ENCODE assay signal across 25 mouse cellular contexts in the genomic region with DNA sequence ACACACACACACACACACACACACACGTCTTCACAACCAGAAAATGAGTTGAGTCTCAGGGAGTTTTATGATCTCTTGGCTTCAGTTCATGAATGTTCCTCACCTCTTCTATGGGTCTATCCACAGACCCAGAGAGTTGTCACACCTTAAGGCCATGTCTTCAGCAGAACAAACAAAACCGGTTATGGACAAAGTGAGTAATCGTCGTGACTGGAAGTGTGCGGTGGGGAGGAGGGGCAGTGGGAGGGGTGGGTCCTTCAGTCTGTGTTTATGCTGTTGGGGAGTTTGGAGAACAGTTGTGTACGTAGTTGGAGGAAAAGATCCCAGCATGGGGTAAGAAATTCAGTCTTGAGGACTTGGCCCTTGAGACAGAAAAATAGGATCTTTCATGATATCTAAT.
"Had no signal": no experiment of that assay in that cellular context is flagged by ENCODE, and none has a peak within 500 bp of the region (broad histone marks: within the 10 kb centered on the region; RNA-seq: fewer than 3 reads in every experiment).

No protein-coding gene starts in this region.

- H3K4me1 ChIP-seq: hindbrain, embryonic 10.5 days; hindbrain, embryonic 12.5 days; limb, embryonic 13.5 days; liver, embryonic 12.5 days had no signal

- H3K27me3 ChIP-seq: hindbrain, embryonic 12.5 days; limb, embryonic 13.5 days; limb, embryonic 15.5 days; liver, embryonic 12.5 days had no signal

- ATAC-seq: hindbrain, embryonic 16.5 days; inflammation-experienced regulatory T-cells, adult 6 months; intestine, embryonic 16.5 days; liver, embryonic 12.5 days had no signal

- DNase-seq: gastrocnemius, adult 2 months; gastrocnemius, postnatal 10 days; gastrocnemius, postnatal 25 days; heart, adult 2 months; heart, postnatal 10 days; heart, postnatal 4 days; kidney, adult 18-20 months; kidney, adult 8-10 months; kidney, postnatal 10 days; kidney, postnatal 25 days; kidney, postnatal 4 days; layer of hippocampus, postnatal 36 days; left cerebral cortex, postnatal 4 days had no signal

- H3K9me3 ChIP-seq: hindbrain, embryonic 10.5 days; hindbrain, embryonic 12.5 days; limb, embryonic 13.5 days; limb, embryonic 15.5 days; liver, embryonic 12.5 days had no signal

- H3K4me2 ChIP-seq: heart, embryonic 11.5 days; hindbrain, embryonic 12.5 days; hindbrain, embryonic 14.5 days; limb, embryonic 13.5 days; limb, embryonic 15.5 days; liver, embryonic 12.5 days had no signal

- H3K9ac ChIP-seq: hindbrain, embryonic 12.5 days; hindbrain, embryonic 14.5 days; limb, embryonic 13.5 days; limb, embryonic 15.5 days; liver, embryonic 12.5 days; liver, embryonic 14.5 days had no signal

- H3K36me3 ChIP-seq: hindbrain, embryonic 10.5 days; hindbrain, embryonic 12.5 days; liver, embryonic 12.5 days had no signal

- H3K4me3 ChIP-seq: gastrocnemius, adult 2 months; heart, adult 2 months; hindbrain, embryonic 10.5 days; hindbrain, embryonic 12.5 days; layer of hippocampus, adult 2 months; limb, embryonic 13.5 days; limb, embryonic 15.5 days; liver, embryonic 12.5 days had no signal

- H3K27ac ChIP-seq: gastrocnemius, adult 2 months; heart, adult 2 months; hindbrain, embryonic 10.5 days; hindbrain, embryonic 12.5 days; hindbrain, embryonic 14.5 days; layer of hippocampus, adult 2 months; limb, embryonic 13.5 days; limb, embryonic 15.5 days; liver, embryonic 12.5 days; liver, embryonic 14.5 days had no signal
